Mouse (Mus musculus) gastrocnemius, postnatal 14 days (tissue): ENCODE data around the gene Sf1. TPM values are rescaled to one million over a fixed set of nuclear protein-coding genes. Genes with fewer than 3 reads are reported as not detected.

Experiments used
- microRNA-seq, 2 experiments: library from miRNA; unstranded; fragments of <30 nt; microRNA quantifications; one replicate each; pipeline ENCODE4 v1.2.0; 2021
- total RNA-seq, 2 experiments: library from RNA; stranded (reverse); gene quantifications; 2 replicates each; pipeline ENCODE4 v1.2.3; 2021

Gene Sf1
- total RNA-seq, 2 experiments from 2014 or later, result 75.1 to 80.9 TPM

Small RNA genes lying within 50 kb of the gene (microRNA-seq; reads per million reads assigned to microRNA genes)
- gene Mir6989, result 0 to 0.50 reads per million in 2 experiments

Other genes starting within 250 kb of the Sf1 start
- gene Sac3d1, start 245.0 kb upstream of the Sf1 start, total RNA-seq, result 10 to 100 TPM in 1 of 2 experiments, 1 to 10 TPM in 1; 8.8 to 14.4 TPM
- 10 to 100 TPM in 1 of 2 experiments, 1 to 10 TPM in 1; 8.2 to 11.9 TPM for gene Snx15, start 235.4 kb upstream of the Sf1 start, total RNA-seq
- under 1 TPM in 1 of 2 experiments, not detected in 1; 0.20 TPM for gene Batf2, start 222.7 kb upstream of the Sf1 start, total RNA-seq
- gene Arl2, start 222.1 kb upstream of the Sf1 start, total RNA-seq, result 10 to 100 TPM; 53.4 to 55.4 TPM
- not detected for gene Majin, start 179.3 kb upstream of the Sf1 start, total RNA-seq
- gene Gpha2, start 137.3 kb upstream of the Sf1 start, total RNA-seq, result not detected
- 10 to 100 TPM; 22.4 to 24.7 TPM for gene Ppp2r5b, start 127.8 kb upstream of the Sf1 start, total RNA-seq
- gene Atg2a, start 122.0 kb upstream of the Sf1 start, total RNA-seq, result 10 to 100 TPM; 12.7 to 14.6 TPM
- 10 to 100 TPM; 40.5 to 50.8 TPM for gene Ehd1, start 87.0 kb upstream of the Sf1 start, total RNA-seq
- 1 to 10 TPM; 3.4 to 3.9 TPM for gene Cdc42bpg, start 57.2 kb upstream of the Sf1 start, total RNA-seq
- gene Men1, start 28.7 kb upstream of the Sf1 start, total RNA-seq, result 10 to 100 TPM; 10.1 to 11.4 TPM
- 10 to 100 TPM in 1 of 2 experiments, 1 to 10 TPM in 1; 9.5 to 14.4 TPM for gene Map4k2, start 22.6 kb upstream of the Sf1 start, total RNA-seq
- gene Pygm, start 20.7 kb downstream of the Sf1 start, total RNA-seq, result 1,000 to 10,000 TPM; 4,021 to 4,833 TPM
- 10 to 100 TPM; 24.0 to 37.6 TPM for gene Rasgrp2, start 35.6 kb downstream of the Sf1 start, total RNA-seq
- 1 to 10 TPM; 1.5 to 2.9 TPM for gene Nrxn2, start 55.0 kb downstream of the Sf1 start, total RNA-seq
- gene Slc22a12, start 179.3 kb downstream of the Sf1 start, total RNA-seq, result not detected